Mouse (Mus musculus) small intestine, adult 2 months (tissue): ENCODE data around the gene Mustn1. TPM values are rescaled to one million over a fixed set of nuclear protein-coding genes. Genes with fewer than 3 reads are reported as not detected.

Experiments used
- H3K27ac ChIP-seq: fragments of 200-500 bp; 2 replicates; pipeline ENCODE4 v1.5.1; 2012; ENCODE audit warnings: low read depth, low read length, control low read depth, inconsistent platforms; ENCODE audit not compliant: insufficient read depth
- H3K27me3 ChIP-seq: fragments of 200-500 bp; 2 replicates; pipeline ENCODE4 v1.6.1; 2012; ENCODE audit warnings: mild to moderate bottlenecking, moderate library complexity, low read length, inconsistent platforms; ENCODE audit not compliant: control insufficient read depth, insufficient read depth
- H3K36me3 ChIP-seq: fragments of 200-500 bp; 2 replicates; pipeline ENCODE4 v1.6.1; 2012; ENCODE audit warnings: mild to moderate bottlenecking, low read length, control low read depth, inconsistent platforms; ENCODE audit not compliant: control insufficient read depth, insufficient read depth
- H3K4me1 ChIP-seq: fragments of 200-500 bp; 2 replicates; pipeline ENCODE4 v1.6.1; 2012; ENCODE audit warnings: low read length, inconsistent platforms, mixed read lengths; ENCODE audit not compliant: control insufficient read depth, insufficient read depth, insufficient read length
- H3K4me3 ChIP-seq: fragments of 200-500 bp; 2 replicates; pipeline ENCODE4 v1.5.1; 2012; ENCODE audit warnings: low read depth, mild to moderate bottlenecking, control low read depth, inconsistent platforms, low read length, moderate library complexity
- CTCF ChIP-seq: fragments of 200-500 bp; IDR thresholded peaks from 2 replicates; pipeline ENCODE4 v1.5.1; 2012; ENCODE audit warnings: low read depth, mild to moderate bottlenecking, control low read depth, inconsistent platforms, low read length, moderate library complexity, mixed read lengths; ENCODE audit not compliant: insufficient replicate concordance, insufficient read length; ENCODE audit errors: extremely low read depth
- POLR2A ChIP-seq: fragments of 200-500 bp; IDR thresholded peaks from 2 replicates; pipeline ENCODE4 v1.6.1; 2012; ENCODE audit warnings: low read depth, mild to moderate bottlenecking, control low read depth, inconsistent platforms, low read length, moderate library complexity
- WGBS: fragments of 180-500 bp; shearing (Covaris S2); methylation state at CpG from one replicate; pipeline ENCODE4 v1.1.7; 2018; 5-methylcytosine and 5-hydroxymethylcytosine counted together
- polyA plus RNA-seq: library from polyadenylated mRNA; depleted of rRNA; stranded (reverse); fragments of >200 nt; gene quantifications from 2 replicates; pipeline ENCODE4 v1.2.3, GENCODE M21; 2012

The Mustn1 gene
- polyA plus RNA-seq, 1 experiment: 22.9 TPM

- TF ChIP-seq CTCF: no peak
- no peak for TF ChIP-seq POLR2A
- WGBS: 72% methylated on average over 3 of the region's 3 CpGs
- Histone ChIP-seq H3K27me3 (no peaks in the 10 kb centered on the region), H3K27ac (no peak overlapping the region), H3K36me3 (no peaks in the 10 kb centered on the region), H3K4me3 (no peak overlapping the region), H3K4me1 (no peaks in the 10 kb centered on the region)
Observed at GRCm38 (mm10) chr14:30899972-30900371, 21.0 kb downstream of the Mustn1 start.

GRCm38 (mm10) chr14:30902628-30903027 lies 23.6 kb downstream of the Mustn1 start:
- H3K27ac ChIP-seq: no peak overlapping the region
- no peaks in the 10 kb centered on the region for H3K4me1 ChIP-seq
- H3K4me3 ChIP-seq: no peak overlapping the region
- TF ChIP-seq POLR2A (no peak), CTCF (no peak)
- H3K36me3 ChIP-seq: no peaks in the 10 kb centered on the region
- 82% methylated on average over 5 of the region's 5 CpGs for WGBS
- no peaks in the 10 kb centered on the region for H3K27me3 ChIP-seq

GRCm38 (mm10) chr14:30903036-30903435 lies 24.0 kb downstream of the Mustn1 start:
- 41% methylated on average over 3 of the region's 3 CpGs for WGBS
- TF ChIP-seq POLR2A (no peak), CTCF (no peak)
- Histone ChIP-seq H3K4me3 (no peak overlapping the region), H3K27me3 (no peaks in the 10 kb centered on the region), H3K36me3 (no peaks in the 10 kb centered on the region), H3K27ac (no peak overlapping the region), H3K4me1 (no peaks in the 10 kb centered on the region)

GRCm38 (mm10) chr14:30904307-30904706 lies 25.3 kb downstream of the Mustn1 start:
- no peaks in the 10 kb centered on the region for H3K27me3 ChIP-seq
- H3K36me3 ChIP-seq: no peaks in the 10 kb centered on the region
- no peak for TF ChIP-seq CTCF
- TF ChIP-seq POLR2A: no peak
- no peak overlapping the region for H3K27ac ChIP-seq
- H3K4me3 ChIP-seq: no peak overlapping the region
- WGBS: 81% methylated on average over 8 of the region's 8 CpGs
- H3K4me1 ChIP-seq: no peaks in the 10 kb centered on the region

GRCm38 (mm10) chr14:30906001-30906400 lies 27.0 kb downstream of the Mustn1 start:
- no peaks in the 10 kb centered on the region for H3K4me1 ChIP-seq
- no peaks in the 10 kb centered on the region for H3K27me3 ChIP-seq
- no peaks in the 10 kb centered on the region for H3K36me3 ChIP-seq
- no peak overlapping the region for H3K4me3 ChIP-seq
- WGBS: 90% methylated on average over 6 of the region's 6 CpGs
- TF ChIP-seq CTCF (no peak), POLR2A (no peak)
- no peak overlapping the region for H3K27ac ChIP-seq

GRCm38 (mm10) chr14:30907814-30908265 lies 28.8 kb downstream of the Mustn1 start:
- Histone ChIP-seq H3K4me3 (no peak overlapping the region), H3K4me1 (no peaks in the 10 kb centered on the region), H3K36me3 (no peaks in the 10 kb centered on the region), H3K27me3 (no peaks in the 10 kb centered on the region), H3K27ac (peak overlapping the region; percentile 8; the same call in 1 of the 2 replicates)
- TF ChIP-seq CTCF: no peak
- TF ChIP-seq POLR2A: no peak
- 49% methylated on average over 3 of the region's 3 CpGs for WGBS

- H3K27ac ChIP-seq: no peak overlapping the region
- no peaks in the 10 kb centered on the region for H3K36me3 ChIP-seq
- no peaks in the 10 kb centered on the region for H3K27me3 ChIP-seq
- WGBS: 84% methylated on average over 8 of the region's 8 CpGs
- H3K4me1 ChIP-seq: no peaks in the 10 kb centered on the region
- H3K4me3 ChIP-seq: no peak overlapping the region
- TF ChIP-seq POLR2A (no peak), CTCF (no peak)
Observed at GRCm38 (mm10) chr14:30911141-30911540, 32.1 kb downstream of the Mustn1 start.
